ENCODE assay signal across 8 mouse cellular contexts in the genomic region with DNA sequence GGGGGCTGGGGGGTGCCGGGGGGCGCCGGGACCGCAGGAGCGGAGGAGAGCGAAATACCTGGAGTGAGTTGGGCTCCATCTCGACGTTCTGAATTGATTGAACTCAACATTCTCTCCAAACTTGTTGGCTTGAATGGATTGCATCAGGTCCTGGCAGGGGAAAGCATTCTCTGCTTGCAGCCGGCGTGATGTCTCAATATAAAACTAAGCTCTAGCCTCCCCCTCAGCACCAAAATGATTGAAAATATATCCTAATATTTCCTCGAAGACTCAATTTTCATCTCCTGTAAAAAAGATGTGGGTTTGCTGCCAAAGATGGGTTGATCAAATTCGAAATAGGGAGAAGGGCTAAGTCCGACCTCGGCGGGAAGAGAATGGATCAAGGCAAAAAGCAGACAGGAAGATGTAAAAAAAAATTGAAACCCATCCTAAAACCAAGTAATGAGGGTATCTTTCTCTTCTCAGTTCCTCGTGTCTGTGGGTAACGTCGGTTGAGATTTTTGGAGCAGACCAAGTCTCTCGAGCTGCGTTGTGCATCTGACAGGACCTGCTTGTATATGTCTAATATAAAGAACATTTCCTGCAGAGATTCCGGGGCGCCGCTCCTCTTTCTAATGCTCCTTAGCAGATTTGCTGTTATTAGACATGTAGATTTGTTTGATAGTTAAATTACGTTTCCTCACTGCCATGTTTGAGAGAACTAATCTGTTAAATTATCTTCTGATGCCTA. TPM values are rescaled to one million over a fixed set of nuclear protein-coding genes. Genes with fewer than 3 reads are reported as not detected.
DNase-seq lines count a peak whose midpoint lies in the region; ATAC-seq lines count a peak whose summit lies in the region.

A gene (minus strand): TSS at position 109 of the 730 bp plus-strand sequence.

- no peak for ATAC-seq in hindbrain, embryonic 14.5 days (ENCODE audit: low FRiP score)

- H3K9ac ChIP-seq in hindbrain, embryonic 14.5 days, result peak within 1 kb of the TSS; percentile 71

- H3K27ac ChIP-seq in hindbrain, embryonic 14.5 days, result peak within 1 kb of the TSS; percentile 92

- H3K4me1 ChIP-seq in hindbrain, embryonic 14.5 days (replicated peaks; ENCODE audit: control insufficient read depth, insufficient read depth, low read length), result peaks cover 41% of the 10 kb centered on the region

- no peaks in the 10 kb centered on the region for H3K9me3 ChIP-seq in hindbrain, embryonic 14.5 days (ENCODE audit: control insufficient read depth, low read length)

- H3K27me3 ChIP-seq in hindbrain, embryonic 14.5 days (ENCODE audit: control insufficient read depth, insufficient read depth, low read length), result no peaks in the 10 kb centered on the region

- peak; percentile 77 for DNase-seq in MN1 (ENCODE audit: low spot score)
- peak; percentile 67 for DNase-seq in cerebellum, adult 11-12 months
- peak; percentile 60 to 76 for DNase-seq in frontal cortex, postnatal 36 days (ENCODE audit: low spot score in 2 of 2)
- DNase-seq in hindbrain, embryonic 14.5 days (ENCODE audit: low spot score), result peak; percentile 84
- DNase-seq in left cerebral cortex, adult 11 months (ENCODE audit: low spot score), result peak; percentile 51
- peak; percentile 57 for DNase-seq in lung, postnatal 25 days (ENCODE audit: low spot score)
- DNase-seq in right cerebral cortex, postnatal 14 days, result peak; percentile 65
- DNase-seq in c-Kit-positive CD71-positive TER-119-positive erythroid progenitor cells, embryonic 14.5 days (ENCODE audit: low spot score), result no peak

- whole genome bisulfite sequencing in hindbrain, embryonic 14.5 days, result 0% methylated on average over 23 of the region's 24 CpGs

- peak within 1 kb of the TSS; percentile 67 for H3K4me2 ChIP-seq in hindbrain, embryonic 14.5 days (replicated peaks)

- no peaks in the 10 kb centered on the region for H3K36me3 ChIP-seq in hindbrain, embryonic 14.5 days (replicated peaks; ENCODE audit: control insufficient read depth, insufficient read depth)

- peak within 1 kb of the TSS; percentile 58 for H3K4me3 ChIP-seq in hindbrain, embryonic 14.5 days (replicated peaks; ENCODE audit: low read length)

RNA-seq across cellular contexts. Expression of the gene that starts here (rescaled TPM):
- 17.4 and 21.0 TPM in 2 replicates for polyA plus RNA-seq in hindbrain, embryonic 14.5 days (2014; fragmentation: Nextera tagmentation; extraction: Ambion mirVana)
